Mouse (Mus musculus) limb, embryonic 12.5 days (tissue): ENCODE results near the gene Ifna14. TPM values are rescaled to one million over a fixed set of nuclear protein-coding genes. Genes with fewer than 3 reads are reported as not detected.
A peak's percentile ranks its signal among the peaks of the same experiment; 100 is the strongest.
"Not testable (repeated sequence)": the region's sequence is repeated elsewhere in the genome, so short reads cannot be mapped to it uniquely, and the experiment has no call there.

Experiments used
- ATAC-seq: fragments of 200-750 bp; cut with Nextera tagmentation; 2 replicates; pipeline ENCODE4 v1.8.0; 2017; ENCODE audit warnings: low read depth, moderate TSS enrichment; ENCODE audit not compliant: insufficient number of reproducible peaks, insufficient read depth, low FRiP score, low TSS enrichment
- H3K27ac ChIP-seq: fragments of 300-500 bp; sonication (generic); 2 replicates; pipeline ENCODE4 v1.5.1; 2016; ENCODE audit warnings: mild to moderate bottlenecking, moderate library complexity
- H3K27me3 ChIP-seq: fragments of 300-500 bp; sonication (generic); 2 replicates; pipeline ENCODE4 v1.6.1; 2016; ENCODE audit warnings: mild to moderate bottlenecking, moderate library complexity
- H3K36me3 ChIP-seq: fragments of 300-500 bp; sonication (generic); 2 replicates; pipeline ENCODE4 v1.6.1; 2016; ENCODE audit warnings: mild to moderate bottlenecking, moderate library complexity
- H3K4me1 ChIP-seq: fragments of 300-500 bp; sonication (generic); replicated peaks from 2 replicates; pipeline ENCODE4 v1.6.1; 2016
- H3K4me2 ChIP-seq: fragments of 300-500 bp; sonication (generic); 2 replicates; pipeline ENCODE4 v1.6.1; 2016; ENCODE audit warnings: mild to moderate bottlenecking, moderate library complexity
- H3K4me3 ChIP-seq: fragments of 300-500 bp; sonication (generic); replicated peaks from 2 replicates; pipeline ENCODE4 v1.5.1; 2016; ENCODE audit warnings: mild to moderate bottlenecking
- H3K9ac ChIP-seq: fragments of 300-500 bp; sonication (generic); replicated peaks from 2 replicates; pipeline ENCODE4 v1.6.1; 2016; ENCODE audit warnings: mild to moderate bottlenecking, moderate library complexity
- H3K9me3 ChIP-seq: fragments of 300-500 bp; sonication (generic); 2 replicates; pipeline ENCODE4 v1.6.1; 2016; ENCODE audit warnings: mild to moderate bottlenecking, moderate library complexity
- WGBS: fragments of 180-500 bp; shearing (Covaris S2); methylation state at CpG from one replicate; pipeline ENCODE4 v1.1.7; 2016; 5-methylcytosine and 5-hydroxymethylcytosine counted together
- polyA plus RNA-seq: library from polyadenylated mRNA; unstranded; fragments of >200 nt; fragmentation: Nextera tagmentation; extraction: Ambion mirVana; gene quantifications from 2 replicates; pipeline ENCODE4 v1.2.1, GENCODE M21; 2016

Ifna14 gene
- polyA plus RNA-seq = not detected in 2 replicates

GRCm38 (mm10) chr4:88571698-88572097, at the start of gene Ifna14:
Gene Ifna14 (minus strand): TSS chr4:88571798.
- H3K4me3 ChIP-seq = no peak within 1 kb of the TSS
- H3K36me3 ChIP-seq = no peaks in the 10 kb centered on the region
- no peak within 1 kb of the TSS for H3K9ac ChIP-seq
- no peak within 1 kb of the TSS for H3K27ac ChIP-seq
- 63% methylated on average over 1 of the region's 1 CpGs for WGBS
- no peak for ATAC-seq
- H3K9me3 ChIP-seq = no peaks in the 10 kb centered on the region
- H3K4me1 ChIP-seq = no peaks in the 10 kb centered on the region
- H3K4me2 ChIP-seq = no peak within 1 kb of the TSS
- no peaks in the 10 kb centered on the region for H3K27me3 ChIP-seq

- no peaks in the 10 kb centered on the region for H3K27me3 ChIP-seq
Observed at GRCm38 (mm10) chr4:88603276-88603675, 31.7 kb upstream of the Ifna14 start, which contains the start of gene Ifna12. Gene Ifna12 (minus strand): TSS chr4:88603376.

GRCm38 (mm10) chr4:88592285-88592684, 20.7 kb upstream of the Ifna14 start, which contains the start of gene Ifna9:
Gene Ifna9 (minus strand): TSS chr4:88592385.
- ATAC-seq = no peak
- no peaks in the 10 kb centered on the region for H3K27me3 ChIP-seq
- H3K4me1 ChIP-seq = no peaks in the 10 kb centered on the region
- WGBS = 90% methylated on average over 1 of the region's 1 CpGs
- no peaks in the 10 kb centered on the region for H3K36me3 ChIP-seq
- H3K27ac ChIP-seq = no peak within 1 kb of the TSS
- no peak within 1 kb of the TSS for H3K9ac ChIP-seq
- H3K4me2 ChIP-seq = no peak within 1 kb of the TSS
- H3K9me3 ChIP-seq = no peaks in the 10 kb centered on the region
- no peak within 1 kb of the TSS for H3K4me3 ChIP-seq

More at GRCm38 (mm10) chr4:88603276-88603675, 31.7 kb upstream of the Ifna14 start, which contains the start of gene Ifna12:
- no peaks in the 10 kb centered on the region for H3K4me1 ChIP-seq
- H3K36me3 ChIP-seq = no peaks in the 10 kb centered on the region
- ATAC-seq = no peak
- H3K4me3 ChIP-seq = no peak within 1 kb of the TSS
- no peak within 1 kb of the TSS for H3K27ac ChIP-seq
- no peak within 1 kb of the TSS for H3K9ac ChIP-seq
- no peak within 1 kb of the TSS for H3K4me2 ChIP-seq
- H3K9me3 ChIP-seq = no peaks in the 10 kb centered on the region

- ATAC-seq = no peak
- Histone ChIP-seq H3K4me3 (no peak overlapping the region), H3K36me3 (no peaks in the 10 kb centered on the region), H3K27me3 (no peaks in the 10 kb centered on the region), H3K27ac (no peak overlapping the region), H3K4me1 (no peaks in the 10 kb centered on the region), H3K9ac (no peak overlapping the region), H3K4me2 (no peak overlapping the region), H3K9me3 (no peaks in the 10 kb centered on the region)
- 95% methylated on average over 1 of the region's 1 CpGs for WGBS
Observed at GRCm38 (mm10) chr4:88561791-88562190, 9.8 kb downstream of the Ifna14 start.

- not testable (repeated sequence) for H3K4me1 ChIP-seq, H3K27ac ChIP-seq, H3K9me3 ChIP-seq, ATAC-seq, H3K4me3 ChIP-seq, H3K9ac ChIP-seq, H3K4me2 ChIP-seq, H3K27me3 ChIP-seq, H3K36me3 ChIP-seq
Observed at GRCm38 (mm10) chr4:88558145-88558544, 13.5 kb downstream of the Ifna14 start, which contains the start of gene Ifna15. Gene Ifna15 (minus strand): TSS chr4:88558245.

GRCm38 (mm10) chr4:88550161-88550945, 21.2 kb downstream of the Ifna14 start:
- H3K36me3 ChIP-seq = no peaks in the 10 kb centered on the region
- H3K9ac ChIP-seq = no peak overlapping the region
- H3K27ac ChIP-seq = no peak overlapping the region
- WGBS = 33% methylated on average over 22 of the region's 22 CpGs
- ATAC-seq = peak; percentile 73; the same call in 1 of the 2 replicates
- H3K4me1 ChIP-seq = no peaks in the 10 kb centered on the region; the same call in 1 of the 2 replicates
- peak overlapping the region; percentile 24 for H3K4me3 ChIP-seq
- peak overlapping the region; percentile 51 for H3K4me2 ChIP-seq
- H3K27me3 ChIP-seq = no peaks in the 10 kb centered on the region
- no peaks in the 10 kb centered on the region for H3K9me3 ChIP-seq

GRCm38 (mm10) chr4:88547986-88548385, 23.6 kb downstream of the Ifna14 start:
- no peak overlapping the region for H3K27ac ChIP-seq
- H3K9ac ChIP-seq = no peak overlapping the region
- no peak overlapping the region for H3K4me3 ChIP-seq
- no peak for ATAC-seq
- no peaks in the 10 kb centered on the region for H3K36me3 ChIP-seq
- WGBS = 81% methylated on average over 1 of the region's 1 CpGs
- H3K4me2 ChIP-seq = no peak overlapping the region
- H3K9me3 ChIP-seq = no peaks in the 10 kb centered on the region
- H3K4me1 ChIP-seq = no peaks in the 10 kb centered on the region; the same call in 1 of the 2 replicates
- H3K27me3 ChIP-seq = no peaks in the 10 kb centered on the region

- WGBS = 47% methylated on average over 2 of the region's 2 CpGs
- no peak overlapping the region for H3K27ac ChIP-seq
Observed at GRCm38 (mm10) chr4:88543649-88544234, 27.9 kb downstream of the Ifna14 start.

GRCm38 (mm10) chr4:88537328-88537727, 34.3 kb downstream of the Ifna14 start:
- Histone ChIP-seq H3K4me3 (no peak overlapping the region), H3K27ac (no peak overlapping the region), H3K36me3 (no peaks in the 10 kb centered on the region), H3K9me3 (no peaks in the 10 kb centered on the region), H3K4me2 (no peak overlapping the region), H3K4me1 (no peaks in the 10 kb centered on the region), H3K27me3 (no peaks in the 10 kb centered on the region), H3K9ac (no peak overlapping the region)
- 85% methylated on average over 12 of the region's 12 CpGs for WGBS
- ATAC-seq = no peak

More at GRCm38 (mm10) chr4:88543649-88544234, 27.9 kb downstream of the Ifna14 start:
- H3K36me3 ChIP-seq = no peaks in the 10 kb centered on the region
- H3K4me3 ChIP-seq = no peak overlapping the region
- H3K27me3 ChIP-seq = no peaks in the 10 kb centered on the region
- H3K4me1 ChIP-seq = no peaks in the 10 kb centered on the region
- peak; percentile 63; the same call in 1 of the 2 replicates for ATAC-seq
- no peak overlapping the region for H3K4me2 ChIP-seq
- H3K9me3 ChIP-seq = no peaks in the 10 kb centered on the region
- H3K9ac ChIP-seq = no peak overlapping the region

- ATAC-seq = no peak
Observed at GRCm38 (mm10) chr4:88536640-88537039, 35.0 kb downstream of the Ifna14 start.

GRCm38 (mm10) chr4:88535742-88536141, 35.9 kb downstream of the Ifna14 start:
- WGBS = 79% methylated on average over 1 of the region's 1 CpGs
- no peak for ATAC-seq

More at GRCm38 (mm10) chr4:88536640-88537039, 35.0 kb downstream of the Ifna14 start:
- H3K27ac ChIP-seq = no peak overlapping the region
- no peaks in the 10 kb centered on the region for H3K9me3 ChIP-seq
- no peak overlapping the region for H3K4me3 ChIP-seq
- H3K36me3 ChIP-seq = no peaks in the 10 kb centered on the region
- no peaks in the 10 kb centered on the region for H3K4me1 ChIP-seq
- H3K27me3 ChIP-seq = no peaks in the 10 kb centered on the region
- no peak overlapping the region for H3K4me2 ChIP-seq
- 73% methylated on average over 7 of the region's 7 CpGs for WGBS
- no peak overlapping the region for H3K9ac ChIP-seq

More at GRCm38 (mm10) chr4:88535742-88536141, 35.9 kb downstream of the Ifna14 start:
- H3K9me3 ChIP-seq = no peaks in the 10 kb centered on the region
- H3K9ac ChIP-seq = no peak overlapping the region
- H3K27ac ChIP-seq = no peak overlapping the region
- no peak overlapping the region for H3K4me2 ChIP-seq
- no peaks in the 10 kb centered on the region for H3K4me1 ChIP-seq
- H3K36me3 ChIP-seq = no peaks in the 10 kb centered on the region
- no peaks in the 10 kb centered on the region for H3K27me3 ChIP-seq
- H3K4me3 ChIP-seq = no peak overlapping the region
